Mouse (Mus musculus) left cerebral cortex, adult 11 months (tissue): Measurements from ENCODE around the gene Clrn2.

Experiments
- DNase-seq: peaks from one replicate; pipeline ENCODE4 v3.0.0; 2022; ENCODE audit warnings: low spot score

The Clrn2 gene

GRCm38 (mm10) chr5:45510071-45510470, 56.5 kb downstream of the Clrn2 start:
- DNase-seq, result no peak

GRCm38 (mm10) chr5:45512908-45513307, 59.4 kb downstream of the Clrn2 start:
- no peak for DNase-seq

- no peak for DNase-seq
These were observed 60.0 kb downstream of the Clrn2 start for GRCm38 (mm10) chr5:45513511-45513910.
